Mouse (Mus musculus) T-cell, adult 2 months (primary cell): ENCODE data around the gene Irf4.
A peak's percentile ranks its signal among the peaks of the same experiment; 100 is the strongest.

Source experiments
- DNase-seq: peaks from one replicate; pipeline ENCODE4 v3.0.0; 2022; ENCODE audit warnings: low spot score

Irf4 gene

GRCm38 (mm10) chr13:30802336-30802955, 53.4 kb downstream of the Irf4 start:
- DNase-seq = no peak

GRCm38 (mm10) chr13:30809240-30809639, 60.2 kb downstream of the Irf4 start:
- no peak for DNase-seq

- DNase-seq = peak; percentile 30
Observed at GRCm38 (mm10) chr13:30813464-30813863, 64.4 kb downstream of the Irf4 start.

GRCm38 (mm10) chr13:30814256-30814655, 65.2 kb downstream of the Irf4 start:
- no peak for DNase-seq
